Mouse (Mus musculus) heart, postnatal 10 days (tissue): Measurements from ENCODE around the gene Muc5b. TPM values are rescaled to one million over a fixed set of nuclear protein-coding genes. Genes with fewer than 3 reads are reported as not detected.
A peak's percentile ranks its signal among the peaks of the same experiment; 100 is the strongest.
"Not testable (repeated sequence)": the region's sequence is repeated elsewhere in the genome, so short reads cannot be mapped to it uniquely, and the experiment has no call there.

Experiments used
- DNase-seq, 2 experiments: peaks; one replicate each; pipeline ENCODE4 v3.0.0; 2021
- intact Hi-C: fragments of 180-260 bp; cut with DNase I; formaldehyde crosslinking; loops from one replicate; pipeline ENCODE4 v1.15.1; 2025
- total RNA-seq, 2 experiments: library from RNA; stranded (reverse); gene quantifications; 2 replicates each; pipeline ENCODE4 v1.2.3; 2021

Gene Muc5b
- total RNA-seq = under 1 TPM in 1 of 2 experiments, not detected in 1; 0.38 TPM

GRCm38 (mm10) chr7:141838779-141839178 is at the start of gene Muc5b:
Gene Muc5b (plus strand): TSS chr7:141839070.
- peak; percentile 29 to 30 for DNase-seq
- intact Hi-C loops = no loop called here

GRCm38 (mm10) chr7:141794251-141794650 is 44.6 kb upstream of the Muc5b start:
- DNase-seq = no peak
- intact Hi-C loops = no loop called here

- intact Hi-C loops = no loop called here
Observed at GRCm38 (mm10) chr7:141803206-141803605, 35.7 kb upstream of the Muc5b start.

GRCm38 (mm10) chr7:141805384-141805783 is 33.5 kb upstream of the Muc5b start:
- DNase-seq = no peak
- intact Hi-C loops = no loop called here

More at GRCm38 (mm10) chr7:141803206-141803605, 35.7 kb upstream of the Muc5b start:
- DNase-seq = no peak

GRCm38 (mm10) chr7:141807823-141808222 is 31.0 kb upstream of the Muc5b start:
- DNase-seq, intact Hi-C loops: not testable (repeated sequence)

- DNase-seq, intact Hi-C loops: not testable (repeated sequence)
Observed at GRCm38 (mm10) chr7:141809933-141810332, 28.9 kb upstream of the Muc5b start.

- intact Hi-C loops = no loop called here
- no peak for DNase-seq
Observed at GRCm38 (mm10) chr7:141813321-141813720, 25.5 kb upstream of the Muc5b start.

- no peak for DNase-seq
- intact Hi-C loops = no loop called here
Observed at GRCm38 (mm10) chr7:141815361-141815760, 23.5 kb upstream of the Muc5b start.

GRCm38 (mm10) chr7:141817355-141818075 is 21.4 kb upstream of the Muc5b start:
- peak in 1 of 2 experiments; percentile 14 for DNase-seq
- intact Hi-C loops = no loop called here

GRCm38 (mm10) chr7:141818267-141818666 is 20.6 kb upstream of the Muc5b start:
- intact Hi-C loops = no loop called here
- no peak for DNase-seq

GRCm38 (mm10) chr7:141822582-141823261 is 16.1 kb upstream of the Muc5b start:
- no peak for DNase-seq
- intact Hi-C loops = no loop called here

- no peak for DNase-seq
- intact Hi-C loops = no loop called here
Observed at GRCm38 (mm10) chr7:141823699-141824098, 15.2 kb upstream of the Muc5b start.

GRCm38 (mm10) chr7:141824398-141824797 is 14.5 kb upstream of the Muc5b start:
- no peak for DNase-seq
- intact Hi-C loops = no loop called here

- no peak for DNase-seq
- intact Hi-C loops = no loop called here
Observed at GRCm38 (mm10) chr7:141835941-141836340, 2.9 kb upstream of the Muc5b start.

- intact Hi-C loops = no loop called here
- peak in 1 of 2 experiments; percentile 8 for DNase-seq
Observed at GRCm38 (mm10) chr7:141836423-141836822, 2.4 kb upstream of the Muc5b start.

- no peak for DNase-seq
- intact Hi-C loops = no loop called here
Observed at GRCm38 (mm10) chr7:141840354-141840753, 1.5 kb downstream of the Muc5b start.

GRCm38 (mm10) chr7:141861046-141861445 is 22.2 kb downstream of the Muc5b start:
- intact Hi-C loops = no loop called here

GRCm38 (mm10) chr7:141869644-141870043 is 30.8 kb downstream of the Muc5b start:
- no peak for DNase-seq
- intact Hi-C loops = no loop called here

More at GRCm38 (mm10) chr7:141861046-141861445, 22.2 kb downstream of the Muc5b start:
- no peak for DNase-seq

- peak; percentile 11 to 23 for DNase-seq
- intact Hi-C loops = no loop called here
Observed at GRCm38 (mm10) chr7:141870553-141870952, 31.7 kb downstream of the Muc5b start.

- intact Hi-C loops = no loop called here
- DNase-seq = no peak
Observed at GRCm38 (mm10) chr7:141874891-141875290, 36.0 kb downstream of the Muc5b start.

- intact Hi-C loops = no loop called here
- DNase-seq = no peak
Observed at GRCm38 (mm10) chr7:141878813-141879212, 39.9 kb downstream of the Muc5b start.

GRCm38 (mm10) chr7:141892151-141892550 is 53.3 kb downstream of the Muc5b start:
- no peak for DNase-seq
- intact Hi-C loops = no loop called here
